Mouse (Mus musculus) hindbrain, embryonic 12.5 days (tissue): ENCODE measurements around the gene Col6a1. TPM values are rescaled to one million over a fixed set of nuclear protein-coding genes. Genes with fewer than 3 reads are reported as not detected.

ENCODE experiments used
- ATAC-seq: fragments of 200-750 bp; cut with Nextera tagmentation; 2 replicates; pipeline ENCODE4 v1.8.0; 2017; ENCODE audit warnings: moderate TSS enrichment; ENCODE audit not compliant: low FRiP score
- H3K27ac ChIP-seq: fragments of 300-500 bp; sonication (generic); 2 replicates; pipeline ENCODE4 v1.5.1; 2016; ENCODE audit warnings: mild to moderate bottlenecking
- H3K27me3 ChIP-seq: fragments of 300-500 bp; sonication (generic); 2 replicates; pipeline ENCODE4 v1.6.1; 2016; ENCODE audit warnings: mild to moderate bottlenecking
- H3K36me3 ChIP-seq: fragments of 300-500 bp; sonication (generic); 2 replicates; pipeline ENCODE4 v1.6.1; 2016; ENCODE audit warnings: mild to moderate bottlenecking
- H3K4me1 ChIP-seq: fragments of 300-500 bp; sonication (generic); 2 replicates; pipeline ENCODE4 v1.6.1; 2016
- H3K4me2 ChIP-seq: fragments of 300-500 bp; sonication (generic); replicated peaks from 2 replicates; pipeline ENCODE4 v1.6.1; 2016; ENCODE audit warnings: mild to moderate bottlenecking
- H3K4me3 ChIP-seq: fragments of 300-500 bp; sonication (generic); 2 replicates; pipeline ENCODE4 v1.5.1; 2016; ENCODE audit warnings: mild to moderate bottlenecking
- H3K9ac ChIP-seq: fragments of 300-500 bp; sonication (generic); 2 replicates; pipeline ENCODE4 v1.6.1; 2016; ENCODE audit warnings: mild to moderate bottlenecking, moderate library complexity
- H3K9me3 ChIP-seq: fragments of 300-500 bp; sonication (generic); replicated peaks from 2 replicates; pipeline ENCODE4 v1.6.1; 2016; ENCODE audit warnings: mild to moderate bottlenecking
- WGBS: fragments of 180-500 bp; shearing (Covaris S2); methylation state at CpG from one replicate; pipeline ENCODE4 v1.1.7; 2016; 5-methylcytosine and 5-hydroxymethylcytosine counted together
- polyA plus RNA-seq: library from polyadenylated mRNA; unstranded; fragments of >200 nt; fragmentation: Nextera tagmentation; extraction: Ambion mirVana; gene quantifications from 2 replicates; pipeline ENCODE4 v1.2.1, GENCODE M21; 2016

The Col6a1 gene
- polyA plus RNA-seq, 1 experiment from 2014 or later: 43.6 TPM

GRCm38 (mm10) chr10:76668947-76669284, 57.1 kb downstream of the Col6a1 start:
- Histone ChIP-seq H3K36me3 (no peaks in the 10 kb centered on the region), H3K9ac (no peak overlapping the region), H3K4me1 (no peaks in the 10 kb centered on the region), H3K4me2 (no peak overlapping the region), H3K9me3 (0 out of 2 replicates have a peak, but pooled peaks cover 6% of the 10 kb centered on the region), H3K4me3 (no peak overlapping the region), H3K27ac (no peak overlapping the region), H3K27me3 (no peaks in the 10 kb centered on the region)
- no peak for ATAC-seq
- 74% methylated on average over 7 of the region's 7 CpGs for WGBS

GRCm38 (mm10) chr10:76668261-76668946, 57.6 kb downstream of the Col6a1 start:
- ATAC-seq: no peak
- Histone ChIP-seq H3K36me3 (no peaks in the 10 kb centered on the region), H3K4me2 (no peak overlapping the region), H3K4me1 (no peaks in the 10 kb centered on the region), H3K27ac (no peak overlapping the region), H3K9ac (no peak overlapping the region), H3K9me3 (0 out of 2 replicates have a peak, but pooled peaks cover 6% of the 10 kb centered on the region), H3K4me3 (no peak overlapping the region), H3K27me3 (no peaks in the 10 kb centered on the region)
- WGBS: 94% methylated on average over 4 of the region's 4 CpGs

DNA sequence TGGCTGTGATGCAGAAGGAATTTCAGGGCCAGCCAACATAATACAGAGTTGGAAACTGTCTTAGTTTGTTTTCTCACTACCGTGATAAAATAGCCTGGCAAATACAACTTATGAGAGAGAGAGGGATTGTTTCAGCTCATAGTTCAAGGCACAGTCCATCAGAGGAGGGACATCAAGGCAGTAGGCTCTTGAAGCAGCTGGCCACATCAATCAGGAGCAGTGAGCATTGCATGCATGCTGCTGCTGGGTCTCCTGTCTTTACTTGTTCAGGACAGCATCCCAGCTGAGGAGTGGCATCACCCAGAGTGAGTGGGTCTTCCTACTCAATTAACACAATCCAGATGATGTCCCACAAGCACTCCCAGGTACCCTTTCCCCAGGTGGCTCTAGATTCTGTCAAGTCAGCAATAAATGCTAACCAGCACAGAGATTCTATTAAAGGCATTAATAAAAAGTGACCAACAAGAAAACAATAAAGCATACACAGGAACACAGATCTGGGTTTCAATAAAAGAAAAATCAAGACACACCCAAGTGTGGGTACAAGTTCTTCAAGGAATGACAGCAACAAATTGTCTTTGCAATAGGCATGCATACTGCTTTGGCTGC, 58.7 kb downstream of the Col6a1 start:
- WGBS: 93% methylated on average over 1 of the region's 1 CpGs
- Histone ChIP-seq H3K4me1 (no peaks in the 10 kb centered on the region), H3K27ac (no peak overlapping the region)

DNA sequence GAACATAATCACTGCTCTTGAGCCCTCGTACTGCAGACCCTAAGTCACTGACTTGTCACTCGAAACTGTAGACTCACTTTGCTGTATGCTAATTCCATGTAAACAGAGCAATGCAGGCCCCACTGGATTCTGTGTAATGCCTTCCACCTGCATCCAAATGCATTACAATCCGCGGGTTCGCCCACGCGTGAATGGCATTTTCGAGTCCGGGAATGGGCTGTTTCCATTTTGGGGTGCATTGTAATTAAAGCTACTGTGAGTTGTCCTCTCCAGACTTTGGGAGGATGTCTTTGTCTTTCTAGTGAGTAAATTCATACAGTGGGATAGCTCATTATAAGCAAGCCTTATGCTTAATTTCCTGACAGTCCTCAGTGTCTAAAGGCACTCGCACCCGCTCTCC, 60.4 kb downstream of the Col6a1 start:
- Histone ChIP-seq H3K36me3 (no peaks in the 10 kb centered on the region), H3K4me1 (no peaks in the 10 kb centered on the region), H3K27ac (no peak overlapping the region), H3K27me3 (no peaks in the 10 kb centered on the region), H3K9ac (no peak overlapping the region), H3K4me2 (no peak overlapping the region), H3K9me3 (0 out of 2 replicates have a peak, but pooled peaks cover 6% of the 10 kb centered on the region), H3K4me3 (no peak overlapping the region)
- 93% methylated on average over 11 of the region's 11 CpGs for WGBS
- ATAC-seq: no peak

More for the DNA sequence above, 58.7 kb downstream of the Col6a1 start:
- no peak overlapping the region for H3K9ac ChIP-seq
- H3K9me3 ChIP-seq: 0 out of 2 replicates have a peak, but pooled peaks cover 6% of the 10 kb centered on the region
- H3K27me3 ChIP-seq: no peaks in the 10 kb centered on the region
- H3K36me3 ChIP-seq: no peaks in the 10 kb centered on the region
- ATAC-seq: no peak
- no peak overlapping the region for H3K4me2 ChIP-seq
- H3K4me3 ChIP-seq: no peak overlapping the region

GRCm38 (mm10) chr10:76664156-76665115, 61.5 kb downstream of the Col6a1 start:
- whole genome bisulfite sequencing: 83% methylated on average over 20 of the region's 20 CpGs
- H3K27me3 ChIP-seq: no peaks in the 10 kb centered on the region
- ATAC-seq: no peak

More at GRCm38 (mm10) chr10:76664156-76665115, 61.5 kb downstream of the Col6a1 start:
- no peak overlapping the region for H3K4me2 ChIP-seq
- H3K27ac ChIP-seq: no peak overlapping the region
- H3K9me3 ChIP-seq: 0 out of 2 replicates have a peak, but pooled peaks cover 6% of the 10 kb centered on the region
- no peak overlapping the region for H3K9ac ChIP-seq
- H3K4me3 ChIP-seq: no peak overlapping the region
- no peaks in the 10 kb centered on the region for H3K4me1 ChIP-seq
- no peaks in the 10 kb centered on the region for H3K36me3 ChIP-seq

Other genes with a start within 250 kb of the Col6a1 start
- 51.5 and 60.3 TPM in 2 replicates for gene Lss, start 194.6 kb downstream of the Col6a1 start, polyA plus RNA-seq
- gene Spatc1l, start 163.9 kb downstream of the Col6a1 start, polyA plus RNA-seq: not detected in 2 replicates
- gene Ftcd, start 150.5 kb downstream of the Col6a1 start, polyA plus RNA-seq: not detected in 2 replicates
- 53.0 and 68.6 TPM in 2 replicates for gene Col6a2, start 102.5 kb downstream of the Col6a1 start, polyA plus RNA-seq
- 68.6 and 69.0 TPM in 2 replicates for gene Pcbp3, start 235.7 kb upstream of the Col6a1 start, polyA plus RNA-seq